Mouse (Mus musculus): ENCODE data around the gene Camk1g.

DNA sequence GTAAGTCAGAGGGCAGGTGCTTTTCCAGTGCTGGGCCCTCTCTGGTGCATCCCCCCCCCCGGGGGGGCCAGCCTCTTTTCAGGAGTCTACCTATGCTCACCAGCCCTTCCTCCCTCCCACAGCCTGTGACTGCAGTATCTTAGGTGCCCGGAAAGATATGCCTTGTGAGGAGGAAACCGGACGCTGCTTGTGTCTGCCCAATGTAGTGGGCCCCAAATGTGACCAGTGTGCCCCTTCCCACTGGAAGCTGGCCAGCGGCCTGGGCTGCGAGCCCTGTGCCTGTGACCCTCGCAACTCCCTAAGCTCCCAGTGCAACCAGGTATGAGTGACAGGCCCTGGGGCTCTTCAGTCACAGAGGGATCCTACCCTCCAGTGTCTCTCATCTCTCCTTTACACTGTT is 39.5 kb downstream of the Camk1g start:
- TF ChIP-seq CTCF (conservative IDR thresholded peaks at IDR 0.05; ENCODE audit: insufficient read depth, insufficient read length, low read depth, low read length) (no peak), POLR2A (IDR thresholded peaks at IDR 0.05; ENCODE audit: low read depth, low read length) (no peak)
